Mouse (Mus musculus): ENCODE results near the gene Sec13. TPM values are rescaled to one million over a fixed set of nuclear protein-coding genes. Genes with fewer than 3 reads are reported as not detected.

Gene Sec13
- polyA plus RNA-seq, 2 experiments = 314 to 326 TPM

DNA sequence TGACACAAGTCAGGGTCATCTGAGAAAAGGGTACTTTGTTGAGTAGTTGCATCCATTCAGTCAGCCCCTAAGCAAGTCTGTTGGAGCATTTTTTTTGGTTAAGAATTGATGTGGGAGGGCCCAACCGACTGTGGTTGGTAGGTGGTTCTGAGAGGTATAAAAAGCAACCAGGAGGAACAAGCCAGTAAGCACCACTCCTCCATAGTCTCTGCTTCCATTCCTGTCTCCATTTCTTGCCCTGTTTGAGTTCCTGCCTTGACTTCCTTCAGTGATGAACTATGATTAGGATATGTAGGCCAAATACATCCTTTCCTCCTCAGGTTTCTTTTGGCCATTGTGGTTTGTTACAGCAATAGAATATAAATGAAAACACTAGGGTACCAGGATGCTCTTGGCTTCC, 2.6 kb upstream of the Sec13 start:
- Histone ChIP-seq H3K4me3 (replicated peaks; ENCODE audit: low read length) (no peak overlapping the region), H3K9ac (ENCODE audit: low read depth, low read length, severe bottlenecking) (no peak overlapping the region), H3K9me3 (ENCODE audit: control insufficient read depth, low read length) (no peaks in the 10 kb centered on the region), H3K36me3 (ENCODE audit: control insufficient read depth, insufficient read depth, low read length) (peaks cover 2% of the 10 kb centered on the region), H3K27me3 (ENCODE audit: control insufficient read depth, insufficient read depth, low read length) (peaks cover 4% of the 10 kb centered on the region; the same call in 1 of the 2 replicates), H3K27ac (replicated peaks; ENCODE audit: low read depth, low read length) (no peak overlapping the region), H3K4me1 (ENCODE audit: control insufficient read depth, insufficient read depth, low read length) (peaks cover 7% of the 10 kb centered on the region; the same call in 1 of the 2 replicates), H3K4me2 (replicated peaks; ENCODE audit: low read depth, low read length, severe bottlenecking) (no peak overlapping the region)
- DNase-seq (ENCODE audit: low spot score) (no peak), ATAC-seq (ENCODE audit: low FRiP score, low read depth) (no peak)
- WGBS = 61% methylated on average over 1 of the region's 1 CpGs
- no peak for TF ChIP-seq POLR2A (IDR thresholded peaks at IDR 0.05; ENCODE audit: borderline replicate concordance, extremely low read depth, insufficient read depth, insufficient read length)

DNA sequence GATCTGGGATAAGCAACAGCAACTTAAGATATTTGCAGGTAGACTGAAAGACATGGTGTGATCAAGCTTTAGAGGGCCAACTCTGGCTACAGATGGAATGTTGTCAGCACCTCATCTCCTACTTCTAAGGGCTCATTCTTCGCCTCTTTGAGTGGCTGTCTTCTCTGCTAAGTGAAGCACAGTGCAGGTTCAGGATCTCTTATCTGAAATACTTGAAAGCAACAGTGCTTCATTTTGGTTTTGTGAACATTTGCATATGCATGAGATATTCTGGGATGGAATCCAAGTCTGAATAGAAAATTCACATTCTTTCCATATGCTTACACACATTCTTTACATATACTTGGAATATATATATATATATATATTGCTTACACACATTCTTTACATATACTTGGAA, 1.8 kb upstream of the Sec13 start:
- Histone ChIP-seq H3K9me3 (ENCODE audit: control insufficient read depth, low read length) (no peaks in the 10 kb centered on the region), H3K9ac (ENCODE audit: low read depth, low read length, severe bottlenecking) (no peak overlapping the region), H3K4me2 (replicated peaks; ENCODE audit: low read depth, low read length, severe bottlenecking) (no peak overlapping the region), H3K27me3 (ENCODE audit: control insufficient read depth, insufficient read depth, low read length) (peaks cover 2% of the 10 kb centered on the region; the same call in 1 of the 2 replicates), H3K36me3 (ENCODE audit: control insufficient read depth, insufficient read depth, low read length) (peaks cover 7% of the 10 kb centered on the region), H3K4me1 (ENCODE audit: control insufficient read depth, insufficient read depth, low read length) (peaks cover 7% of the 10 kb centered on the region; the same call in 1 of the 2 replicates), H3K27ac (replicated peaks; ENCODE audit: low read depth, low read length) (no peak overlapping the region), H3K4me3 (replicated peaks; ENCODE audit: low read length) (no peak overlapping the region)
- DNase-seq (ENCODE audit: low spot score) (no peak), ATAC-seq (ENCODE audit: low FRiP score, low read depth) (no peak)
- TF ChIP-seq POLR2A (IDR thresholded peaks at IDR 0.05; ENCODE audit: borderline replicate concordance, extremely low read depth, insufficient read depth, insufficient read length) = no peak
- WGBS = 83% methylated on average over 1 of the region's 1 CpGs

DNA sequence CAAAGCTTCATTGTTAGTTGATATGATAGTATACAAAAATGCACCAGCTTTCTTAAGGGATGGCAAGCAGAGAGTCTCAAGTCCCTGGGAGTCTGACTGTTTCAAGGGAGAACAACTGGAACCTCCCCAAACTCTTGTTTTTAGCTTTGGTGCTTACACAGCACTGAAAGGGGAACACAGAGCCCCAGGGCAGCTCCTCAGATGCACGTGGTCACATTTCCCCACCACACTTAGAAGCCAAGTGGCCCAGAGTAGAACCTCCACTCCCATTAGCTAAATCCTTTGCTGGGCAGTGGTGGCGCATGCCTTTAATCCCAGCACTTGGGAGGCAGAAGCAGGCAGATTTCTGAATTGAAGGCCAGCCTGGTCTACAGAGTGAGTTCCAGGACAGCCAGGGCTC, 882 bp upstream of the Sec13 start:
- WGBS = 72% methylated on average over 2 of the region's 2 CpGs
- H3K9ac ChIP-seq (ENCODE audit: low read depth, low read length, severe bottlenecking) = no peak overlapping the region

DNA sequence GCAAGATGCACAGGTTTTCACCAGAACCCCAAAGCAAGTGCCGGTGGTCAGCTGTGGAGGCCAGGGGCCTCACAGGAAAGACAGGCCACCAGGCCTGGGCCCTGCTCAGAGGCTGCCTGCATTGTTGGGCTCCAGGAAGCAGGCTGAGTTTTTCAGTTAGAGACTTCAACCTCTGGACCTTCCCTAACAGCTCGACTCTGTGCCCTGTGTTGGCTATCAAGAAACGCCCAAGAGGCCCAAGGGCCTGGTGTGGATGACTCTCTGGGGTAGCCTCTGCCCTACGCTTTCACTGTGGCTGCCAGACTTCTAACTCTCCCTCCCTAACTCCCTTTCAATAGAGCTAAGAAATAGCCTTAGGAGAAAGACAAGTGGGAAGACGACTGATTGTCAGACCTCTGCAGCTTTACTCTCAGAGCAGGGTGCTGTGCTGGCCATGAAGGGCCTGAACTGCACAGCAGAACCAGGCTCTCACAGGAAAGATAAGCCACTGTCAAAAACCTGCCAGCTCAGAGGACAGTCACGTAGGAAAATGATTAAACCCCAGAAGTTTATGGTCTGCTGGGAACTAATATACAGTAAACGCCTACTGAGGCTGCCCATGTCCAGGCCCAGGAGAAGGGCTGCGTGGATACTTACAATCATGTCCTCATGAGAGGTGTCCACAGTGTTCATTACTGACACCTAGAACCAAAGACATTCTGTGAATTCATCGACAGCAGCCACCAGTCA, 3.1 kb downstream of the Sec13 start:
- Histone ChIP-seq H3K27ac (replicated peaks; ENCODE audit: low read depth, low read length) (no peak overlapping the region), H3K9ac (ENCODE audit: low read depth, low read length, severe bottlenecking) (no peak overlapping the region), H3K4me3 (replicated peaks; ENCODE audit: low read length) (no peak overlapping the region), H3K9me3 (ENCODE audit: control insufficient read depth, low read length) (no peaks in the 10 kb centered on the region), H3K4me2 (replicated peaks; ENCODE audit: low read depth, low read length, severe bottlenecking) (no peak overlapping the region), H3K4me1 (ENCODE audit: control insufficient read depth, insufficient read depth, low read length) (peaks cover 7% of the 10 kb centered on the region; the same call in 1 of the 2 replicates), H3K27me3 (ENCODE audit: control insufficient read depth, insufficient read depth, low read length) (no peaks in the 10 kb centered on the region), H3K36me3 (ENCODE audit: control insufficient read depth, insufficient read depth, low read length) (peaks cover 52% of the 10 kb centered on the region)
- DNase-seq (ENCODE audit: low spot score) = no peak
- no peak for TF ChIP-seq POLR2A (IDR thresholded peaks at IDR 0.05; ENCODE audit: borderline replicate concordance, extremely low read depth, insufficient read depth, insufficient read length)
- ATAC-seq (ENCODE audit: low FRiP score, low read depth) = no peak
- 92% methylated on average over 9 of the region's 9 CpGs for WGBS

More for the DNA sequence above, 882 bp upstream of the Sec13 start:
- no peak overlapping the region for H3K4me3 ChIP-seq (replicated peaks; ENCODE audit: low read length)
- no peak overlapping the region for H3K27ac ChIP-seq (replicated peaks; ENCODE audit: low read depth, low read length)
- H3K9me3 ChIP-seq (ENCODE audit: control insufficient read depth, low read length) = no peaks in the 10 kb centered on the region
- H3K27me3 ChIP-seq (ENCODE audit: control insufficient read depth, insufficient read depth, low read length) = no peaks in the 10 kb centered on the region
- no peak for DNase-seq (ENCODE audit: low spot score)
- H3K36me3 ChIP-seq (ENCODE audit: control insufficient read depth, insufficient read depth, low read length) = peaks cover 14% of the 10 kb centered on the region
- no peak for TF ChIP-seq POLR2A (IDR thresholded peaks at IDR 0.05; ENCODE audit: borderline replicate concordance, extremely low read depth, insufficient read depth, insufficient read length)
- H3K4me2 ChIP-seq (replicated peaks; ENCODE audit: low read depth, low read length, severe bottlenecking) = no peak overlapping the region
- H3K4me1 ChIP-seq (ENCODE audit: control insufficient read depth, insufficient read depth, low read length) = peaks cover 7% of the 10 kb centered on the region; the same call in 1 of the 2 replicates
- no peak for ATAC-seq (ENCODE audit: low FRiP score, low read depth)

DNA sequence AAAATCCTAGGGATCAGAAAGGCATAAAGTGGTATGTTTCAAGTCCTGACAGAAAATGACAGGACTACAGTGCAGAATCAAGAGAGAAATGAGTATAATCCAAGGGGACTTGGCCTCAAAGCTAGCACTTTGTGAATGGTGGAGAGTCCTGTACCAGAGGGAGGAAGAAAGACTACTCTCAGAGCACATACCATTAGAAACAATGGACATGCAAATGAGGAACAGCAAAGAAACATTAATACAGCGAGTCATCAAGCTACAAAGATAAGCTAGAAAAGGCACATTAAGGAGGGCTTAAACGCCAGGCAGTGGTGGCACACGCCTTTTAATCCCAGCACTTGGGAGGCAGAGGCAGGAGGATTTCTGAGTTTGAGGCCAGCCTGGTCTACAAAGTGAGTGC, 9.2 kb downstream of the Sec13 start:
- H3K4me2 ChIP-seq (replicated peaks; ENCODE audit: low read depth, low read length, severe bottlenecking) = no peak overlapping the region
- peaks cover 97% of the 10 kb centered on the region for H3K36me3 ChIP-seq (ENCODE audit: control insufficient read depth, insufficient read depth, low read length)
- no peak overlapping the region for H3K27ac ChIP-seq (replicated peaks; ENCODE audit: low read depth, low read length)
- WGBS = 93% methylated on average over 3 of the region's 3 CpGs
- H3K9ac ChIP-seq (ENCODE audit: low read depth, low read length, severe bottlenecking) = no peak overlapping the region
- TF ChIP-seq POLR2A (IDR thresholded peaks at IDR 0.05; ENCODE audit: borderline replicate concordance, extremely low read depth, insufficient read depth, insufficient read length) = no peak
- no peaks in the 10 kb centered on the region for H3K4me1 ChIP-seq (ENCODE audit: control insufficient read depth, insufficient read depth, low read length)
- DNase-seq (ENCODE audit: low spot score) (no peak), ATAC-seq (ENCODE audit: low FRiP score, low read depth) (no peak)
- H3K27me3 ChIP-seq (ENCODE audit: control insufficient read depth, insufficient read depth, low read length) = no peaks in the 10 kb centered on the region
- no peak overlapping the region for H3K4me3 ChIP-seq (replicated peaks; ENCODE audit: low read length)
- H3K9me3 ChIP-seq (ENCODE audit: control insufficient read depth, low read length) = no peaks in the 10 kb centered on the region

Data from limb, embryonic 14.5 days (tissue).